Mouse (Mus musculus): ENCODE results near the gene Actn4.

Gene Actn4

DNA sequence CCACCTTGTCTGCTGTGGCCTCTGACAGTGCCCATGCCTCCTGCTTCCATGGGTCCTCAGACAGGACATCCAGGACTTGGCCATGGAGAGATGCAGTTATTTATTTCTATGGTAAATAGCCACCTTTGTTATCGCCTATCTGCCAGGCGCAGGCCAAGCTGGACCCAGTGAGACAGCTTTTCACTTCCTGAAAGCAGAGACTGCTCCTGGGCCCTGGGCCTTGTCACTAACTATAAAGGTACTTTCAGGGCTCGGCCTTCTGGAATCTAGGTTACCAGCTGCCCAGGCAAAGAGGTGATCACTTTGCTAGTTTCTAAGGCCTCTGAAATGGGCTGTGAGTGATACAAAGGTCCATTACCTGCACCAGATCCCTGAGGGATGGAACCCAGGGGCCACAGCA is 37.3 kb downstream of the Actn4 start:
- no peak for DNase-seq (ENCODE audit: low read depth, low spot score)

DNA sequence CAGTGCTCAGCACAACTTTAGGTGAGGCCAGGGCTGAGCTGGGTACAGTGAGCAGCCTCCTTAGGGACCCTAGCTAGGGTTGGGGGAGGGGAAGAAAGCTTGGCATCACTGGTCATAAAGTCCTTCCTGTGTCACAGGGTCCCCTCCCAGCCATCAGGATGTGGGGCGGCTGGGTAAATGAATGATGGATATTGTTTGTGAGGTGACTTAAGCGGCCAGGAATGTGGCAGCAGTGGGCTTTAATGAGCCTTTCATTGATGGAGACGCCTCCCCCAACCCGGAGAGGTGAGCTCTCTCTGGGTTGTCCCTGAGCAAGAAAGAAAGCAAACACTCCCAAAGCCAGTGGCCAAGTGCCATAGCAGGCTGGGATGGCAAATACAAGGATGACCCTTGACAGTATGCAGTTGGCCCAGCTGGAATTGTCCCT is 38.3 kb downstream of the Actn4 start:
- DNase-seq (ENCODE audit: low read depth, low spot score): no peak

DNA sequence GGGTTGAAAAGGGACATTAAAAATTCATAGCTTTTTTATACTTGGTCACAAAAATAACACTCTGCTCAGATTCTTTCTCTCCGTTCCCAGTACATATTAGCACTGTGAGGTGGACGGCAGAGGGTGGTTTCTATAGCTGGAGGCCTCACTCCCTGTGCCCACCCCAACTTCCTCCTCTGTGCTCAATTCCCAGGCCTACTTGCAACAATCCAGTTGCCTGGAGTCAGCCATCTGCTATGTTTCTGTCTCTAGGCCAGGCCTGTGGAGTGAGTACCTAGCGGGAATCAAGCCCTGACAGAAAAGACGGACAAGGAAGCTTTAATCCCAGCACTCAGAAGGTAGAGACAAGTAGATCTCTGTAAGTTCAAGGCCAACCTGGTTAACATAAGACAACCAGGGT is 39.5 kb downstream of the Actn4 start:
- DNase-seq (ENCODE audit: low read depth, low spot score): no peak

DNA sequence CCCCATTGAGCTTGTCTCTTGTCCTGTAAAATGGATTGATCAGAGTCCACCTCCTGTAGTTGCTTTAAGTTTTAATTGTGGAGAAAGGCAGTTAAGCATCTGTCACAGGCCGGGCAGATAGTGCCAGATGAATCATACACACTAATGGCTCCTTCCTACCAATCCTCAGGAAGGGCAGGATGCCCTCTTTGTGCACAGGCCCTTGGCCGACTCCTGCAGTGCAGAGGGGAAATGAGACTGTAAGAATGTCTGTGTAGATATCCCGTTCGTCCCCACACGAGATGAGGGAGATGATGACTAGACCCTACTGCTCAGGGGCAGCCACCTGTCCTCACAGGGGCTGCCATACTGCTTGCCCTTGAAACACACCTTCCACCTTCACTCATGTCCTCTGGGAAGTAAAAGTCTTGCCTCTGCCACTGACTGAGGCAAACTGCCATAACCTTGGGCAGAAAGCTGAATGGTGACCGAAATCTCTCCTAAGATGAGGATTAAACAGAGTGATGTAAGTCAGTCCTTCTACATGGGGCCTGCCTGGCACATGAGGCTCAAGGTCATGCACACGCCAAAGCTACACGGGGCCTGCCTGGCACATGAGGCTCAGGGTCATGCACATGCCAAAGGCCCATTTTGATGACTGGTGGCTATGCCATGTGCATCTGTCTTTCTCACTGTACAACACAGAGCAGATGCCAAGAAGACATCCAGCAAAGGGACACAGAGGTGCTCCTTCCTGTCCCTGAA is 40.2 kb downstream of the Actn4 start:
- DNase-seq (ENCODE audit: low read depth, low spot score): no peak

DNA sequence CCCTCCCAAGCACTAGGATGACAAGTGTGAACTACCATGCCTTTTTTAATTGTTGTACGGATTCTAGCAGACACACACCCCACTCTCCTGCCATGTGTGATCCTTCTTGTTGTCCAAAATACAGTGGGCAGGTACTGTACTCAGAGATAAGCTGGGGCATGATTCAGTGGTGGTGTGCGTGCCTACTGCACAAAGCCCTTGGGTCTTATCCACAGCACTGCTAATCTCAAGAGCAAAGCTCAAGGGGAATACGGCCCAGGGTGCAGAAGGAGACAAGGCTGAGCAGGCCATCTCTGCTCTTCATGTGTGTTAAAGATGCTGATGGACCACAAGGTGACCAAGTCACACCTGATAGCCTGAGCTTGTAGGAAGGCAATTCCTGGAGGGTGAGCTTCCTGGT is 41.0 kb downstream of the Actn4 start:
- DNase-seq (ENCODE audit: low read depth, low spot score): no peak

DNA sequence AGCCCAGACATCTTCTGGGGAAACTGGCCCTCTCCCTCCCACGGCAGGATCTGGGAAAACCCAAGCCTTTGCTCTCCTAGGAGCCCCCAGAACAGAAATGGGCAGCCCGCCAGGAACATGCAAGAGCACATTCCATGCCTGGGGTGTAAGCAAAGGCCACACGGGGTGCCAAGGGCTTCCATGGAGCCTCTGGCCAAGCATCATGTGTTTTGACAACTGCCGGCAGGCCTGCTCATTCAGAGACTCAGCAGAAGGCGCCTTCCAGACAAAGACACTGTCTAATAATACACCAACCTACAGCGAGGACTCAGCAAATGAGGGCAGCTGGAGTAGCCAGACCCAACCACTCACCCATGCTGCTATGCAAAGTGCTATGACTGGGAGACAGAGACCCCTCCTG is 42.3 kb downstream of the Actn4 start:
- no peak for DNase-seq (ENCODE audit: low read depth, low spot score)

DNA sequence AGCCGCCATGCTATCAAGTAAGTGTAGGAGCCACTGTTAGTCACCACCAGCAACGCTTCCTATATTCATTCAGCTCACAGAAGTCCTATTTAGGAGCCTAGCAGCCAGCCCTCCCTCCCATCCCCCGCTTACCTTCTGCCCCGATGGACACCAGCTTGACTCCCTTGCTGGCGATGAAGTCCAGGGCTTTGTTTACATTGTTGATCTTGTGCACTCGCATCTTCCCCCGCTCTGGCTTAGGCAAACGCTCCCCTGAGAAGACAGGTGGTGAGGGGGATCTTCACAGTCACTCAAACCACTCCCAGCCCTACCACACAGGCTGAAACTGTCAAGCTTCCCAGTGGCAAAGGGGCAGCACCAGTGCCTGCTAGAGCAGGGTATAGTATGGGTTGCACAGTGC is 43.6 kb downstream of the Actn4 start:
- DNase-seq (ENCODE audit: low read depth, low spot score): no peak

DNA sequence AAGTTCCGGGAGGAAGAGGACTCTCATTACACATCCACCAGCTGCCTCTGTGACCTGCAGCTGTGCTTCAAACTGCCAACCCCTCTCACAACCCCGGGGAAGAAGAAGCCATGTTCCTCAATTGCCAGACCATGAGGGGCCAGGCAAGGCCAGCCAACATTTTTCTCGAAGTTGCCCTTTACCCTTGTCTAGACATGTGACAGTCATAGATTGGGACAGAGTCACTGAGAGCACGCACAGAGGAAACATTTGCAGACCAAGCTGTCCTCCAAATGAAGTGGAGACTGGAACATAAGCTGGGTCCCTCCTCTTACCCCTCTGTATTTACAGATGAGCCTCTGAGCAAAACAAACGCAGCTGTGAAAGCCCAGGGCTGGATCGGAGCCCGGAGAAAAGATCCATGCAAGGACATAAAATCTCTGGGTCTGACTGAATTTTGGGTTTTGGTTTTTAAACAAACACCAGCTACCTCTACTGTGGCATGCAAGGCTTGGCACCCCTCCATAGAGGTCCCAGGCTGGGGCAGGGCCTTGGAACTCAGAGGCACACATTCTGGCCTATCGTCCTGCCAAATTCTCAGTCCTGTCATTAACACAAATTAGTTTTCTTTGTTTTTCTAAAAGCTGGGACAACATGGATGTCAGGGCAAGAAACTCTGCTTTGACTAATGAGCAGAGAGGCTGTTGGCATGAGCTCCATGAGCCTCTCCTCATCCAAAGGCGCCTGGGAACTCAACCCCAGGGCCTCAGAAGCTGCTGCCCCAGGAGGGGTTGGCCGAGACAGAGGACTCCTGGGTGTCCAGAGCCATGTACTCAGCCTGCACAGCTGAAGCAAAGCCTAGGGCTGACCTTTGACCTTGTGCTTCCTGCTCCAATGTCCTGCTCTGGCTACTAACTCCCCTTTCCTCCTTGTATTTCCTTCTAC is 44.4 kb downstream of the Actn4 start:
- no peak for DNase-seq (ENCODE audit: low read depth, low spot score)

DNA sequence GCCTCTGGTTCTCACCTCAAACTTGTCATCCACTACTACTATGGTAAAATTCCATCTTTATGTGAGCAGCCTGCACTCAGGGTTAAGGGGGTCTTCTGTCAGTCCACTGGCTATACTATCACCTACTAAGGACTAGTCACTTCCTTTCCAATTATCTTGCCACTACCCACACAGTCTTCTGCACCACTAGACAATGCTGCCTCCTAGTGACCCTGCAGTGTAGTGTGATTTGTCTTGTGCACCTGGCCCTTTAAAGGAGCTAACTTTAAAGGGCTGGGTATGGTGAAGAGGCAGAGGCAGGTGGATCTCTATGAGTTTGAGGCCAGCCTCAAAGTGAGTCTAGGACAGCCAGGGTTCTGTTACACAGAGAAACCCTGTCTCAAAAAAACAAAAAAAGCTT is 45.6 kb downstream of the Actn4 start:
- DNase-seq (ENCODE audit: low read depth, low spot score): no peak

DNA sequence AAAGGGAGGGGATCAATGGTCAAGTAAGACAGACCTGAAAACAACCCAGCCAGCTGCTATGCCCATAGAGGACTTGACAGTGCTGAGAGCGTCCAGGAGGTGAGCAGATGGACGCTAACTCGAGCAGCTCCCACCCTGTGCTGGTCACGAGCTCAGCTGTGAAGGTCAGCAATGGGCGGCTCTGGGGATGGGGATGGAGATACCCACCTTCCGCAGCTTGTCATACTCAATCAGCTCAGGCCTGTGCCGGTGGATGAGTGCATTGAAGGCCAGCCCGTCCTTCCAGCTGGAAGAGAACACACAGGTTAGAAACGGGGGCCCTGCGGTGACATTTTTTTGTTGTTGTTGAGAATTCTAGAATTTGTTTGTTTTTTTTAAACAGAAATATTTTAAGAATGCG is 49.0 kb downstream of the Actn4 start:
- no peak for DNase-seq (ENCODE audit: low read depth, low spot score)

DNA sequence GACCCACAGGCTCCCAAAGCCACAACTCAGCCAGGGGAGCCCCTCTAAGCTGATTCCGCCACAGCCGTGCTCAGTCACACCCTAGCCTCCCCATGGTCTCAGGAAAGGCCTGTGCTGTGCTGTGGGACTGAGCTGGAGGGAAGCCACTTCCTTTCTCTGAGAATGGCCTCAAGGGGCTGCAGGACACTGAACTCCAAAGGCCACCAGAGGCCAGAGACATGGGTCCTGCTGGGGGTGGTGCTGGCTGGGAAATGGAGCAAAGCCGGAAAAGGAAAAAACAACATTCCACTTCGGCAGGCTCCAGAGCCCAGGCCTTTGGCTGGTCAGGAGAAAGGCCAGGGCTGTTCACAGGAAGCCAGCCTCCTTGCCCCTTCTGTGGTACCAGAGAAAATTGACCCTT is 50.5 kb downstream of the Actn4 start:
- no peak for DNase-seq (ENCODE audit: low read depth, low spot score)

DNA sequence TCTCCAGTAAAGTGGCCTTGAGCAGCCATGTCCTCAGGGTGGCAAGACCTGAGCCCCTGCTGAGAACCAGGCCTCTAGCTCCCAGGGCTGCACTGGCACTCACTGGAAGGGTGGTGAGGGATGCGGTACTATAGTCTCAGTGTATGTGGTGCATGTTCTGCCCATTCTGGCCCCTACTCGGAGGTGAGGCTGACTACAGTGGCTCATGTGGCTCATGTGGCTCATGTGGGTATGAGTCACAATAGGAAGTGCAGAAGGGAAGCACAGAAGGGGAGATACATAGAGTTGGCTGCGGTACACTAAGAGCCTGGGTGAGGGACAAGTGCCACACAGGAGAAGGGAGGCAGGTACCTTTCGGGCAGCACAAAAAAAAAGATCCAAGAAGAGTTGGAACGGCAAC is 54.9 kb downstream of the Actn4 start:
- DNase-seq (ENCODE audit: low read depth, low spot score): no peak

DNA sequence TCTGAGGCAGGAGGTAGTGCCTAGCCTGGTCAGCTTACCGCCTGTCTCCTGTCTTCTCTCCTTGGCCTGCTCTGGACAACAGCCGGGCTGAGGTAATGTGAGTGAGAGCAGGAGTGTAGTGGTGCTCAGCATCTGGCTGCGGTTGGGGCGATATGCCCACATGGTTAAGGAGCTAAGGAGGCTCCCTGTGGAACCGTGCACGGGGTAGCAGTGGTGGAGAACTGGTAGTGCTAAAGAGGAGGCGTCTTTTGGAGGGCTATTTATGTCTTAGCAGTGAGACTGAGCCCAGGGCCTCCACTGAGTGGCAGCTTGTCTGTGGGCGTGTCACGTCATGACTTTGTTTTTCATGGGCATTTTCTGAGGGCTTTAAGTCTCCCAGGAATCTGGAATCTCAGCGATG is 58.4 kb downstream of the Actn4 start:
- no peak for DNase-seq (ENCODE audit: low read depth, low spot score)

DNA sequence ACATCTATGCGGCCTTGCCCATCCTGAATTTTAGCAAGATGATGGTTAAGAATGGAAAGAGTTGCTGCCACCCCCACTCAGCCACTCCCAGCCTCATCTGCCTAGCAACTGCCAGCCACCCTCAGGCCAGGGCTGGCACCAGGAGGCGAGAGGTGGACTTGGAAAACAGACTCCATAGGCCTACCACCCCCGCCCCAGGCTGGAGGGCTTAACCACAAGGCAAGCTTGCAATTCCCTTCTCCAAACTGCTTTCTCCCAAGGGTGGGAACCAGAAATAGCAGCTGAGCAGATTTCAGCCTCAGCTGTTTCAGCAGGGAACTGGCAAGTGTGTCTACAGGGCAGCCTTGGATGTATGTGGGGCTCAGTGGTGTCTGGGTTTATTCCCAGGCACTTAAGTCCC is 59.3 kb downstream of the Actn4 start:
- no peak for DNase-seq (ENCODE audit: low read depth, low spot score)

DNA sequence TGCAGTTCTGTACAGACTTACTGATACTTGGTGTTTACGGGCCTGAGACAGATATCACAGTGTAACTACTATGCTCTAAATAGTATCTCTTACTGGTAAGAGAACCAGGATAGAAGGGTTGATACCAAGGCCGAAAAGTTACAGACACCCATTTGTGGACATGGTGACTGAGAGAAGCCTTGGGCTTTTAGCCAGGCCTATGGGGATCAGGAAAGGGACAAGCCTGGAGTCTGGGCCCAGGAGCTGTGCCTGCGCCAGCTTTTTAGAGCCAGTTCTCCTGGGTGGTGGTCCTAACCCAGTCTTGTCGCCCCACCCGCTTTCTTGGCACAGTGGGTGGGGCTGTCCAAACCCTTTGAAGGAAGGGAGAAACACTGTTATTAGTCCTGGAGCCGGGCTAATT is 60.0 kb downstream of the Actn4 start:
- DNase-seq (ENCODE audit: low read depth, low spot score): no peak

DNA sequence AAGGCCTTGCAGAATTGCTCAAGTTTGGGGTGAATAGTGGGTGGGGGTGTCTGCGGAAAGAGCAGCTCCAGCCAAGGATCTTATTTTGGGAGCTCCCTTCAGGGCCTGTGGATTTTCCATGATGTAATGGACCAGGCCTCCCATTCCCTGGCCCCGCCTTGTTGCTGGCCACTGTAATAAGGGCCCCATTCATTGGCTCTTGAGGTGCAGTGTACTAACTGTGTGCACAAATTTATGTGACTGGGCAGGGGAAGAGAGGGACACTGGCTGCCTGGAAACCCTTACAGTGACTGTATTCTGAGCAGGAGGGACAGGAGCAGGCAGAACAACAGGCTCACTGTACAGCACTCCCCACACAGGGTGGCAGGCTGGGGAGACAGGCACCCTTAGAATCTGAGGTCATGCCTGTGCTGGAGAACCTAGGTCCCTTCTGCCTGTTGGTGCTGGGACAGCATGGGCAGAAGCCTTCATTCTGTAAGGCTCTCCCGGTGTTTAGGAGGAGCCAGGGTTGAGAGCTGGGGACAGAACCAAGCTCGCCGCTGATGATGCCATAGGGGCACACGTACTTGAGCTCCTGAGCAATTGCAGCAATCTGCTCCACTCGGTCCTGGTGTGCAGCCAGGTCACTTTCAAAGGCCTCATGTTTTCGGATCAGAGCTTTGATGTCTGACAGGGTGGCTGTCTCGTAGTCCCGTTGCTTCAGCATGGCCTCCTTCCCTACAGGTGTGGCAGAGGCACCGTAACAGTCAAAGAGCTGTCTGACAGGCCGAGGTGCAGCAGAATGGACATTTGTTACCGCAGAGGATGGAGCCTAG is 60.6 kb downstream of the Actn4 start:
- DNase-seq (ENCODE audit: low read depth, low spot score): no peak

DNA sequence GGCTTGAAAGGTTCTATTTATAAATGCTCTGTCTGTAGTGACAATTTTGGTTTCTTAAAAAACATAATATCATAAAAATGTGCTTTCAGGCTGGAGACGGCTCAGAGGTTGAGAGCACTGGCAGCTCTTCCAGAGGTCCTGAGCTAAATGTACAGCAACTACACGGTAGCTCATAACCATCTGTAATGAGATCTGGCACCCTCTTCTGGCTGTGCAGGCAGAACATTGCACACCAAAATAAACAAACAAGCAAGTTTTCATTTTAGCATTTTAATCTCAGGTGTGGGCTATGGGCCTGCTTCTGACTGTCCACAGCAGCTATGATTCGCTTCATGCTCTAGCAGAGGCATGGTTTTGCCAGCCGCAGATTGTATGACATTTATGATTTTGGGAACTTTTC is 62.2 kb downstream of the Actn4 start:
- no peak for DNase-seq (ENCODE audit: low read depth, low spot score)

DNA sequence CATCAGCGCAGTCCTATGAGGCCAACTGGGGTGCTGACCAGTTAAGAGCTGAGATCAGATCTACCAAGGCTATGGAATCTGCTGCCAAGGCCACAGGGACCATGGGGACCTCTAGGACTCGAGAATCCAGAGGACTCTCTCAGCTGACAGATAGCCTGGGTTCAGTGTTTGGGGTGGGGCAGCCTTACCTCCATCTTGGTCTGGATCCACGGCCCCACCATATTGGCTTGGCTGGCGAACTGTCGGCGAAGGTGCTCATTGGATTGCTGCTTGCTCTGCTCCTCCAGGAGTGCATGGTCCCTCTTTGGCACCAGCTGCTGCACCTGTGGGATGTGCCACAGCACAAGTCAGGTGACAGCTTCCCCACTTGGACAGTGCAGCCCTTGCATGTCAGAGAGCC is 64.5 kb downstream of the Actn4 start:
- no peak for DNase-seq (ENCODE audit: low read depth, low spot score)

DNA sequence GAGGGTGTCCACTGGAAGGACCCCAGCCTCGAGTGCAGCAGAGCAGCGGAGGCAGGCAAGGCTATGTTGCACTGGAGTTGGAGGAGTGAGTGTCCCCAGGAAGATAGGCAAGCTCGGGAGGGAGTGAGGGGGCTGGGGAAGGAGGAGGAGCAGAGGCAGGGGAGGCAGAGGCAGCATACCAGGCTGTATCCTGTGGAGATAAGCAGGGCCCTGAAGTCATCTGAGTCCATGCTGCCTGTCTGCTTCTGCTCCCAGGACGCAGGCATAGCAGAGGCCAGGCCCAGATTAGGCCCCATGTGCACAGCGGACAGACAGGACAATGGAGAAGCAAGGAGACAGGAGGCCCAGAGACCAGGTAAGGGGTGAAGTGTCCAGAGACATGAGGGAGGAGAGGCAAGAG is 67.2 kb downstream of the Actn4 start:
- DNase-seq (ENCODE audit: low read depth, low spot score): no peak

DNA sequence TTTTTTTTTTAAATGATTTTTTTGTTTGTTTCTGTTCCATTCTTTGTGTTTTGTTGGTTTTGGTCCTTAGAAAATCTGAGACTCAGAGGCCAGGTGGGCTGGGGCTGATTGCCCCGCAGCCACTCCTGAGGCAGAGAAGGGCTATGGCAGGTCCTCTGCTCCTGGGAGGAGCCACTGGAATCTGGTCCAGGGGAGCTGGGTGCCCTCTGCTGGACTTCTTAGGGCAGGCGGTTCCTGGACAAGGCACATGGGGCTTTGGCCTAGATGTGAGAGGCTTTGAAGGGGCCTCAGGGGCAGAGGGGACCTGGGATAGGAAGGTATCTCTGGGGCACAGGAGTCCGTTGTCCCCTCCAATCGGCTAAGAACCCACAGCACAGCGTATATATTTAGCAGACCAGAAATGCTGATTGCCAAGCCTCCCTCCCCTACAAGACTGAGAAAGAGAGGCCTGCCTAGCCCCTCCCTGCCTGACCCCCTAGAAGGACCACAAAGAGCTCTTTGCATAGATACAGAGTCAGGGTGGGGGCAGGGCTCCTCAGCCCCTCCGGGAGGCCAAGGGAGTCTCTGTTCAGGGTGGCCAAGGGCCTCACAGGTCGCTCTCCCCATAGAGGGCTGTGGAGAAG is 68.4 kb downstream of the Actn4 start:
- DNase-seq (ENCODE audit: low read depth, low spot score): no peak

DNA sequence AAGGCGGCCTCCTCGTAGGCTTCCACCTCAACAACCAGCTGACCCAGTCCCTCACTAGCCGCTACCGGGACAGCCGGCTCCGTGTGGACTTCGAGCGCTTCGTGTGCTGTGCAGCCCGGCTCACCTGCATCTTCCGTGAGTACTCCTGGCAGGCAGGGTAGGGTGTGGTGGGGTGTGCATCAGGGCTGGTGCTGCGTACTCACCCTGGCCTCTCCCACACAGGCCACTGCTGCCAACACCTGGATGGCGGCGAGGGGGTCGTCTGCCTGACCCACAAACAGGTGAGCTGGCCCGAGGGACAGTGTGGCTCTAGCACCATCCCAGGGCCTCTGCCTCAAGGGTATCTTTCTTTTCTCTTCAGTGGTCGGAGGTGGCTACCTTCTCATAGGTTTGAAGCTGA is 69.5 kb downstream of the Actn4 start:
- no peak for DNase-seq (ENCODE audit: low read depth, low spot score)

DNA sequence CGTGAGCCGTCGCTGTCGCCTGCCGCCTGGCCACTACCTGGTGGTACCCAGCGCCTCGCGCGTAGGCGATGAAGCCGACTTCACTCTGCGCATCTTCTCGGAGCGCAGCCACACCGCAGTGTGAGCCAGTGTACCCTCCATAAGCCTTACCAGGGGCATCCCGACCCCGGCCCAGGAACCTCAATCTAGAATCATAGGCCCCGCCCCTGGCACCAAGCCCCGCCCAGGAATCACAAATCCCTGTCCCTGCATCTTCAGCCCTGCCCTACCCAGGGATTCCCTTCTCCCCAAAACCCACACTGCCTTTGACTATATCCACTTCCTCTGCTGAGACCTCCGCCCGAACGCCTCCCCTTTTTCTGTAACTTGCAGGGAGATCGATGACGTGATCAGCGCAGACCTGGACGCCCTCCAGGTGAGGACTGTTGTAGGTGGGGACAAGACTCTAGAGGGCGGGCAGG is 73.4 kb downstream of the Actn4 start:
- DNase-seq (ENCODE audit: low read depth, low spot score): no peak

All from c-Kit-negative CD71-positive TER-119-positive erythroid progenitor cells, embryonic 14.5 days (primary cell).